Mouse (Mus musculus) testis, postnatal 10 days (tissue): ENCODE results near the gene Dhh.

ENCODE experiments used
- DNase-seq: peaks from one replicate; pipeline ENCODE4 v3.0.0; 2021; ENCODE audit warnings: low spot score

Dhh gene

GRCm38 (mm10) chr15:98850668-98851067 lies 47.7 kb downstream of the Dhh start:
- no peak for DNase-seq

- no peak for DNase-seq
Observed at GRCm38 (mm10) chr15:98849956-98850600, 48.3 kb downstream of the Dhh start.

DNA sequence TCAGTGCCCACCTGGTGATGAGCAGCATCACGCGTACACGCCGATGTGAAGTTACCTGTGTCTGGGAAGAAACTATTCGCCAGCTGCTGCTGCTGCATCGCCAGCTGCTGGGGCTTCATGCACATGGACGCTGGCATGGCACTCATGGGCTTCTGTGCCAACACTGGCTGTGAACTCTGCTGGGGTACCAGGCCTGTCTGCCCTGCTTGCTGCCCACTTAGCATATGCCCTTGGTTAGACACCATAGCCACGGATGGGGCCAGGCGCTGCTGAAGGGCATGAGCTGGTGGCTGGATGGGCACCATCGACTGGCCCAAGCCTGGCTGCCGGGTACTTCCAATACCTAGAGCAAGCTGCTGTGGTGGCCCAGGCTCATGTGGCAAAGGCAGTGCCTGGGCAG lies 49.2 kb downstream of the Dhh start:
- DNase-seq, result no peak

DNA sequence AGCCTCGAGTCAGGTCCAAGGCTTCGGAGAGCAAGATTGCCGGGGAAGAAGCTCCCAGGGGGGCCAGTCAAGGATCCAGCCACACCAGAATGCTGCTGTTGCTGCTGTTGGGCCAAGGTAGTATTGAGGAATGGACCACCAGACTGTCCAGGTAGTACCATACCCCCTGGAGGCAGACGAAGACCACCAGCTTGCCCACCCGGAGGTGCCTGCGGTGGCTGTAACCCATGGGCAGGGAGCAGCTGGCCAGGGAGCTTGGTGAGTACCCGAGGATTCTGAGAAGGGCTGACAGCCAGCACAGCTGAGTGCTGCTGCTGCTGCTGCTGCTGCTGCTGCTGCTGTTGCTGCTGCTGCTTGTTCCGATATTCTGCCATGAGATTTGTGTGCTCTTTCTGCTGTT lies 52.2 kb downstream of the Dhh start:
- no peak for DNase-seq

DNA sequence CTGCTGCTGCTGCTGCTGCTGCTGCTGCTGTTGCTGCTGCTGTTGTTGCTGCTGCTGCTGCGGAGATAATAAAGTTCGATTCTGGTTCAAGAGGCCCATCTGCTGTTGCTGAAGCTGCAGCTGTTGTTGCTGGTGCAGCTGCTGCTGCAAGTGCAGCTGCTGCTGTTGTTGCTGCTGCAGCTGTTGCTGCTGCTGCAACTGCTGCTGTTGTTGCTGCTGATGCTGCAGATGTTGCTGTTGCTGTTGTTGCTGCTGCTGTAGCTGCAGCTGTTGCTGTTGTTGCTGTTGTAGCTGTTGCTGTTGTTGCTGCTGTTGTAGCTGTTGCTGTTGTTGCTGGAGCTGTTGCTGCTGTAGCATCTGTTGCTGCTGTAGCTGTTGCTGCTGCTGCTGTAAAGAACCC lies 53.2 kb downstream of the Dhh start:
- no peak for DNase-seq

GRCm38 (mm10) chr15:98843595-98844223 lies 54.6 kb downstream of the Dhh start:
- DNase-seq, result peak; percentile 53
